Mouse (Mus musculus): ENCODE measurements around the gene Zfp784.
"Not testable (repeated sequence)": the region's sequence is repeated elsewhere in the genome, so short reads cannot be mapped to it uniquely, and the experiment has no call there.

Zfp784 gene

GRCm38 (mm10) chr7:5019576-5019975 lies 18.7 kb downstream of the Zfp784 start:
- not testable (repeated sequence) for DNase-seq

GRCm38 (mm10) chr7:5017931-5018330 lies 20.3 kb downstream of the Zfp784 start:
- DNase-seq, result no peak

- no peak for DNase-seq
Observed at GRCm38 (mm10) chr7:5017352-5017751, 20.9 kb downstream of the Zfp784 start.

DNA sequence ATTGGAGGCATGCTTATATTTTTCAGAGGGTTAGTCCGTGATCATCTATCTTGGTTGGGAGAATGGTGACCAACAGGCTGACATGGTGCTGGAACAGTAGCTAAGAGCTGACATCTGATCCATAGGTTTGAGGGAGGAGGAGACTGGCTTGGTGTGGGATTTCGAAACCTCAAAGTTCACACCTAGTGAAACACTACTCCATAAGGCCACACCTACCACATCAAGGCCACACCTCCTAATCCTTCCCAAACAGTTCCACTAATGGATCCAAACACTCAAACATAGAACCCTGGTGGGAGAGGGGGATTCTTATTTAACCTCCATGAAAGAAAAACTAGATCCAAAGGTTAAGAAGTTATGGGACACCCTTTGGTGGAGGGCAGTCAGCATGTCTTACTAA lies 21.3 kb downstream of the Zfp784 start:
- no peak for DNase-seq

- no peak for DNase-seq
Observed at GRCm38 (mm10) chr7:5016057-5016456, 22.2 kb downstream of the Zfp784 start.

- peak; percentile 92 to 93 for DNase-seq
Observed at GRCm38 (mm10) chr7:5015118-5016001, 22.9 kb downstream of the Zfp784 start, which contains the start of gene Gm44973. TSS of gene Gm44973 (plus strand) at chr7:5015496.

- DNase-seq, result peak; percentile 91 to 98
Observed at GRCm38 (mm10) chr7:5014251-5015117, 23.8 kb downstream of the Zfp784 start, which contains the start of the genes Zfp524 and Fiz1. TSS of gene Zfp524 (plus strand) at chr7:5014415. TSS of gene Fiz1 (minus strand) at chr7:5014697.

DNA sequence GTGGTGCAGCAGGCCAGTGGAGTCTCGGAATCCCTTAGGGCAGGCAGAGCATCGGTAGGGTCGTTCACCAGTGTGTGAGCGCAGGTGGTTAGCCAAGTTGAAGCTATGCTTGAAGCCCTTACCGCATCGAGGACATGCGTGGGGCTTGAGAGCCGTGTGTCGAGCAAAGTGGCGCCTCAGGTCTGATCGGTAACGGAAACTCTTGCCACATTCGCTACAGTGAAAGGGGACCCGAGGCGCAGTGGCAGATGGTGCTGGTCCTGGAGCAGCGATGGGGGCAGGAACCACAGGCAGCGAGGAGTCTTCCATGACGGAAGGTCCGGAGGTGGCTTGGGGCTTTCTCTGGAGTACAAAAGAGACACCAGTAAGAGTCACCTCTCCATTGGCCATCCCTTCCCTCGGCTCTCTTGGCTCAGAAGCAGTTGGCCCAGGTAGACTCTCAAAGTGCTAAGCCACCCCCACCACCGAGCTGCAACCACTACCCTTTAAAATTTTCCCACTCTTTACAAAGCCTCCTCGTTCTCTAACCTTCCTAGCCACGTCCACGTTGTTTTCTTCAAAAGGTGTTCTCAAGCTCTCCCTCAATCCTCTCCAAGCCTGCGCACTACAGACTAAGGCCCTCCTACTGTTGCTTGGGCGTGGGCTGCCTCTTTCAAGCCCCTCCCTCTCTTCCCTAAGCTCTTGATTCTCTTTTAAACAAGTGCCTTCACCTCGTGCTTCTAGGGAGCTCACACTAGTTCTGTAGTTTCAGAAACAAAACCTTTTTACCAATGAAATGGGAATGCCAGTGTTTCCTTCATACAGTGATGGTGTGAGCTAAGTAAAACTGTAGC lies 25.3 kb downstream of the Zfp784 start:
- no peak for DNase-seq

GRCm38 (mm10) chr7:5008229-5008628 lies 30.0 kb downstream of the Zfp784 start:
- DNase-seq, result no peak

DNA sequence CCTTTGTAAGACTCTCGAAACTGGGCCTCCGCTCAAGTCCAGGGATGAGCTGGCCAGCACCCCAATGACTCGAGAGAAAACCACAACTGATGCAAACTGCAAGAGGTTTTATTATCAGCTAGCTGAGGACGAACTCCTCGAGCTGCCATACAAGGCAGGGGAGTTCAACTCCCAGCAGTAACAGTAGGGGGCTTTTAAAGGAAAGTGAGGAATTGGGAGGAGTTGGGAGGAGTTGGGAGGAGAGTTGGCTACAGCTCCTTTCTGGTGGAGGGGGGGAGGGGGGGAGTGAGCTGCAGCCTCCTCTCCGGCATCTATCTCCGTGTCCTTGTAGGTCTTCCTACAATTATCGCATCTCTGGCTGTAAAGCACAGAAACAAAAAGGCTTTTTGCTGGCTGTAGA lies 35.4 kb downstream of the Zfp784 start:
- not testable (repeated sequence) for DNase-seq

DNA sequence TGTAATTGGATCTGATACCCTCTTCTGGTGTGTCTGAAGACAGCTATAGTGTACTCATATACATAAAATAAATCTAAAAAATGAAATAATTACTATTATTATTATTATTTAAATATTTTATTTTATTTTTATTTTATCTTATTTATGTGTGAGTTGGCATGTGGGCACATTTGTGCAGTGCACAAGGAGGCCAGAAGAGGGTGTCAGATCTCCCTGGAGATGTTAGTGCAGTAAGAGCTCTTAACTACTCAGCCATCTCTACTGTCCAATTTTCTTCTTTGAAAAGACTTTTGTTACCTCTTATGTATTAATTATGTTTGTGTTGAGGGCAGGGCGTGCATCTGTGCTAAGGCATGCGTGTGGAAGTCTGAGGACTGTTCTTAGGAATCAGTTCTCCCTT lies 38.4 kb downstream of the Zfp784 start:
- peak in 1 of 2 experiments; percentile 46 for DNase-seq

DNA sequence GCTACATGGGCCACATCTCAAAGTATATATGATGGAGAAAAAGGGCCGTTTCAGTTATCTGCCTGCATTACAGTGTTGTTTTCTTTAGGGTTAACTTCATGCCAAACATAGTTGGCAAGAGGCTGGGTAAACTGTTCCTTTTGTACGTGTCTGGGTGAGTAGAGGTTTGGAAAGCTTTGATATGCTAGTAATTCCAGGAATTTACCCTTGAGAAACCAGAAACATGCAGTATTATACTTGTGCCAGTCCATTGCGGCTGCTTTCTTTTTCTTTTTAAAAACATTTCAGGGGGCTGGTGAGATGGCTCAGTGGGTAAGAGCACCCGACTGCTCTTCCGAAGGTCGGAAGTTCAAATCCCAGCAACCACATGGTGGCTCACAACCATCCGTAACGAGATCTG lies 41.3 kb downstream of the Zfp784 start:
- no peak for DNase-seq

GRCm38 (mm10) chr7:4996003-4996895 lies 42.0 kb downstream of the Zfp784 start, which contains the start of gene Zfp579:
TSS of gene Zfp579 (minus strand) at chr7:4996158.
- peak; percentile 61 to 70 for DNase-seq

DNA sequence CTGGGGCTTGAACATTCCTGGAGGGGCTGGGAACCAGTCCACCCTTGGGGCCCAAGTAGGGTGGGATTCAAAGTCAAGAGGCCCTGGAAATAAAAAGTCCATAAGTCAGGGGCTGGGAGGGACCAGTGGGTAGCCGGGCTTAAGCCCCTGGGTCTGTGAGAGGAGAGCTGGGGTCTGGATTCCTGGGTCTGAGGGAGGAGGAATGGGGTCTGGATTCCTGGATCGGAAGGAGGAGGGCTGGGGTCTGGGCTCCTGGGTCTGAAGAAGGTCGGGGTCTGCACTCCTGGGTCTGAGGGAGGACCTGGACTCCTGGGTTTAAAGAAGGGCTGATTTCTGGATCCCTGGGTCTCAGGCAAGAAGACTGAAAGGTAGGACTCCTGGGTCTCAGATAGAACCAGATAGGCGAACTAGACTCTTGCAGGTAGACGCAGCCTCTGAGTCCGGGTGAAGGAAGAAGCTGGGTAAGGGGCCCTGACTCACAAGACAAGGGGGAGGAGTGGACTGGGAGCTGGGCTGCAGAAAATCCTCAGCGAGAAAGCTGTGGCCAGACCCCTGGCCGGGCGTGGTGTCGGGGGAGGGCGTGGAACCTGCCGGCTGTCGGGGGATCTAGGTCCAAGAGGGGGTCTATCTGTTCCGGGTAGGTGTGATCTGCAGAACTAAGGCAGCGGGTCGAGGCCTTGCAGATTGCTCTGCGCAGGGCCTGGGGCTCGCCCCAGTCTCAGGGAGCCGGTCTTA lies 42.8 kb downstream of the Zfp784 start:
- no peak for DNase-seq

DNA sequence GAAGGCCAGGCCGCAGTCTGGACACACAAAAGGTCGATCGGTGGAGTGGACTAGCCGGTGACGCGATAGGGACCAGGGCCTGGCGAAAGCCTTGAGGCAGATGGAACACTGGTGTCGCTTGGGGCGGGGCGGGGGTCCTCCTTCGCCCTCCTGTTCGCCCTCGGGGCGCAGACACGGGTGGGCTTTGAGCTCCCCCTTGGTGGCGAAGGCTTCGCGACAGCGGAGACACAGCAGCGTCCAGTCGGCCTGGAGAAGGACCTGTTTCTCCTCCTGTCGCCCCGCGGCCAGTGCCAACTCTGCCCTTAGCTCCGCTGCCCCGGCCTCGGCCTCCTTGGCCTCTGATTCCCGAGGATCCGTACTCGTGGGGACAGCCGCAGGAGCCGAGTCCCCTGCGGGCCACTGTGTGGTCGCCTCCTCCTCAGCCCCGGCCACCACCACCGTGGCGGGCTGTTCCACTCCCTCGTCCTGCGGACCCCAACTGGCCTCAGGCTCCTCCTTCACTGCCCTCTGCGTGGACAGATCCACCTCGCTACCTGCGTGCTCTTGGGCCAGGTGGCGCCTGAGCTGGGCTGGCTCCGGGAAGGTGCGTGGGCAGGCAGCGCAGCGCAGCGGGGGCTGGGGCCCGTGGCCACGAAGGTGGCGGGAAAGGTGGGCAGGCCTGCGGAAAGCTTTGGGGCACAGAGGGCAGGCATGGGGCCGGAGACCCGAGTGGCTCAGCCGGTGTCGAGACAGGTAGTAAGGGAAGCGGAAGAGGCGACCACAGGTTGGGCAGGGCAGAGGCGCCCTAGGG lies 44.1 kb downstream of the Zfp784 start:
- DNase-seq, result no peak

- DNase-seq, result no peak
Observed at GRCm38 (mm10) chr7:4993347-4993998, 44.8 kb downstream of the Zfp784 start.

GRCm38 (mm10) chr7:4988250-4988649 lies 50.0 kb downstream of the Zfp784 start:
- DNase-seq, result no peak

Measured in spleen, adult 18-20 months (tissue).